Mouse (Mus musculus): Measurements from ENCODE around the gene C2cd5.

- no peak for TF ChIP-seq CTCF (IDR thresholded peaks at IDR 0.05; ENCODE audit: insufficient read depth, low read depth, low read length)
- no peak for TF ChIP-seq POLR2A (IDR thresholded peaks at IDR 0.05; ENCODE audit: insufficient read depth, low read depth, low read length)
Observed at GRCm38 (mm10) chr6:143137341-143137740, 37.4 kb upstream of the C2cd5 start.

All from olfactory bulb, adult 2 months (tissue).